Mouse (Mus musculus): ENCODE results near the gene Cacna1c. TPM values are rescaled to one million over a fixed set of nuclear protein-coding genes. Genes with fewer than 3 reads are reported as not detected.
A peak's percentile ranks its signal among the peaks of the same experiment; 100 is the strongest.

Cacna1c gene
- polyA plus RNA-seq, 1 experiment from 2014 or later: 9.8 TPM

DNA sequence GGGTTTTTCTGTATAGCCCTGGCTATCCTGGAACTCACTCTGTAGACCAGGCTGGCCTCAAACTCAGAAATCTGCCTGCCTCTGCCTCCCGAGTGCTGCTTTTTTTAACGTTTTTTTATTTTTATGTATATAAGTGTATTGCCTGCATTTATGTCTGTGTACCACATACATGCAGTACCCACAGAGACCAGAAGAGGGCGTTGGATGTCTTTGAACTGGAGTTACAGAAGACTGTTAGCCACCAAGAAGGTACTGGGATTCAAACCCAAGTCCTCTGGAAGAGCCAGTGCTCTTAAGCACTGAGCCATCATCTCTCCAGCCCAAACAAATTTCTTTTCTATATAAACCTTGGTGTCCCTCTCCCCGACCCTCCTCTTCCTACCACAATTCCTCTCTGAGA lies 77.8 kb downstream of the Cacna1c start:
- Histone ChIP-seq H3K4me1 (ENCODE audit: control insufficient read depth, insufficient read depth, low read length) (no peaks in the 10 kb centered on the region), H3K36me3 (ENCODE audit: control insufficient read depth, insufficient read depth, low read length) (no peaks in the 10 kb centered on the region), H3K4me2 (replicated peaks; ENCODE audit: low read depth, low read length) (no peak overlapping the region), H3K4me3 (ENCODE audit: low read depth, low read length) (no peak overlapping the region), H3K27ac (ENCODE audit: low read length) (no peak overlapping the region), H3K9me3 (ENCODE audit: control insufficient read depth, low read depth, low read length) (no peaks in the 10 kb centered on the region), H3K27me3 (ENCODE audit: control insufficient read depth, insufficient read depth, low read length) (no peaks in the 10 kb centered on the region), H3K9ac (replicated peaks; ENCODE audit: low read depth, low read length) (no peak overlapping the region)
- WGBS: 65% methylated on average over 4 of the region's 4 CpGs
- ATAC-seq (ENCODE audit: insufficient number of reproducible peaks, insufficient read depth, low FRiP score, low read depth): no peak

- Histone ChIP-seq H3K9ac (replicated peaks; ENCODE audit: low read depth, low read length) (no peak overlapping the region), H3K4me2 (replicated peaks; ENCODE audit: low read depth, low read length) (no peak overlapping the region), H3K36me3 (ENCODE audit: control insufficient read depth, insufficient read depth, low read length) (no peaks in the 10 kb centered on the region), H3K27me3 (ENCODE audit: control insufficient read depth, insufficient read depth, low read length) (no peaks in the 10 kb centered on the region), H3K4me1 (ENCODE audit: control insufficient read depth, insufficient read depth, low read length) (no peaks in the 10 kb centered on the region), H3K4me3 (ENCODE audit: low read depth, low read length) (no peak overlapping the region), H3K27ac (ENCODE audit: low read length) (no peak overlapping the region), H3K9me3 (ENCODE audit: control insufficient read depth, low read depth, low read length) (no peaks in the 10 kb centered on the region)
- ATAC-seq (ENCODE audit: insufficient number of reproducible peaks, insufficient read depth, low FRiP score, low read depth): no peak
- 88% methylated on average over 3 of the region's 3 CpGs for WGBS
These were observed 79.9 kb downstream of the Cacna1c start for GRCm38 (mm10) chr6:119116290-119116689.

- H3K4me1 ChIP-seq (ENCODE audit: control insufficient read depth, insufficient read depth, low read length): no peaks in the 10 kb centered on the region
- no peak for ATAC-seq (ENCODE audit: insufficient number of reproducible peaks, insufficient read depth, low FRiP score, low read depth)
- 80% methylated on average over 4 of the region's 4 CpGs for WGBS
- no peaks in the 10 kb centered on the region for H3K36me3 ChIP-seq (ENCODE audit: control insufficient read depth, insufficient read depth, low read length)
- H3K4me3 ChIP-seq (ENCODE audit: low read depth, low read length): no peak overlapping the region
- no peak overlapping the region for H3K9ac ChIP-seq (replicated peaks; ENCODE audit: low read depth, low read length)
- no peaks in the 10 kb centered on the region for H3K9me3 ChIP-seq (ENCODE audit: control insufficient read depth, low read depth, low read length)
- no peaks in the 10 kb centered on the region for H3K27me3 ChIP-seq (ENCODE audit: control insufficient read depth, insufficient read depth, low read length)
- no peak overlapping the region for H3K27ac ChIP-seq (ENCODE audit: low read length)
- H3K4me2 ChIP-seq (replicated peaks; ENCODE audit: low read depth, low read length): no peak overlapping the region
These were observed 82.9 kb downstream of the Cacna1c start for GRCm38 (mm10) chr6:119113362-119113761.

GRCm38 (mm10) chr6:119110369-119110768 lies 85.8 kb downstream of the Cacna1c start:
- Histone ChIP-seq H3K4me1 (ENCODE audit: control insufficient read depth, insufficient read depth, low read length) (no peaks in the 10 kb centered on the region), H3K9ac (replicated peaks; ENCODE audit: low read depth, low read length) (no peak overlapping the region), H3K36me3 (ENCODE audit: control insufficient read depth, insufficient read depth, low read length) (no peaks in the 10 kb centered on the region), H3K4me3 (ENCODE audit: low read depth, low read length) (no peak overlapping the region), H3K9me3 (ENCODE audit: control insufficient read depth, low read depth, low read length) (no peaks in the 10 kb centered on the region), H3K4me2 (replicated peaks; ENCODE audit: low read depth, low read length) (no peak overlapping the region), H3K27me3 (ENCODE audit: control insufficient read depth, insufficient read depth, low read length) (peaks cover 6% of the 10 kb centered on the region; the same call in 1 of the 2 replicates), H3K27ac (ENCODE audit: low read length) (no peak overlapping the region)
- ATAC-seq (ENCODE audit: insufficient number of reproducible peaks, insufficient read depth, low FRiP score, low read depth): no peak
- 71% methylated on average over 5 of the region's 5 CpGs for WGBS

DNA sequence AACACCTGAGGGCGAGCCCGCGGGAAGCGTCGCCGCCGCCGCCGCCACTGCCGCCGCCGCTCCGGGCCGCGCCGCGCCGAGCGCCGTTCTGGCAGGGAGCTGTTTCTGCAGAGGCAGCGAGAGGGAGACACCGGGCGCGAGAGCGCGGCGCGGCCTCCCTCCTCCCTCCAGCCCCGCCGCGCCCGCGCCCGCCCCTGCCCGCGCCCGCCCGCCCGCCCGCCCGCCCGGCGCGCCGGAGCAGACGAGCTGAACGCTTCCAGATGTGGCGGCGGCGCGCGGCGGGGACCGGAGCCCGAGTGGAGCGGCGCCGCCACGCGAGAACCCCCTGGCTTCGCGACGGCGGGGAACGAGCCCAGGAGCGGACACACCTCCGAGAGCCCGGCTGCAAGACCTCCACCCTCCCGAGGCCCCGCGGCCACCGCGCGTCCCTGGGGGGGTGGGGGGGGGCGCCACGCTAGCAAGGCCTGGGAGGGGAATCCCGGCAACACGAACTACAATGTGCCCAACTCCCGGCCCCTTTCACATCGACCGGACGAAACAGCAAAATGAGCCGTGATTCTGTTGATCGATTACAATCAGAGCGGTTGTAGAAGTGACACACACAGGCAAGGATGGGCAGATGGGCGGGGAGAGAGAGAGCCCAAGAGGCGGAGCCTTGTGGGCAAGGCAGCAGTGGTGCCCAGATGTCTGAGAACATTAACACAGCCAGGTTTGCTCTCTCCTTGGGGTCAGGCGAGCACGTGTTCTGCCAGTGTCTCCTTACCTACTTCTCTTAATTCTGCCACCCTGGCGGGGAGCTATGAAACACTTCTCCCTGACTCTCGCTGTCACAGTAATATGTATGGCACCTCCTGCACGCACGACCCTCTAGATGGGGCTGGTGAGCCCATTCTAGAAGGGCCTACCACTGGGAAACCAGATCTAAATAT lies 87.5 kb downstream of the Cacna1c start:
- H3K4me2 ChIP-seq (replicated peaks; ENCODE audit: low read depth, low read length): peak overlapping the region; percentile 98
- ATAC-seq (ENCODE audit: insufficient number of reproducible peaks, insufficient read depth, low FRiP score, low read depth): peak; percentile 64; the same call in 1 of the 2 replicates
- WGBS: under 1% methylated on average over 51 of the region's 93 CpGs
- H3K9ac ChIP-seq (replicated peaks; ENCODE audit: low read depth, low read length): peak overlapping the region; percentile 79
- peak overlapping the region; percentile 76 for H3K27ac ChIP-seq (ENCODE audit: low read length)
- H3K36me3 ChIP-seq (ENCODE audit: control insufficient read depth, insufficient read depth, low read length): no peaks in the 10 kb centered on the region
- no peaks in the 10 kb centered on the region for H3K9me3 ChIP-seq (ENCODE audit: control insufficient read depth, low read depth, low read length)
- H3K4me3 ChIP-seq (ENCODE audit: low read depth, low read length): peak overlapping the region; percentile 62
- peaks cover 6% of the 10 kb centered on the region; the same call in 1 of the 2 replicates for H3K27me3 ChIP-seq (ENCODE audit: control insufficient read depth, insufficient read depth, low read length)
- H3K4me1 ChIP-seq (ENCODE audit: control insufficient read depth, insufficient read depth, low read length): no peaks in the 10 kb centered on the region

GRCm38 (mm10) chr6:119107856-119108465 lies 88.3 kb downstream of the Cacna1c start:
- Histone ChIP-seq H3K36me3 (ENCODE audit: control insufficient read depth, insufficient read depth, low read length) (no peaks in the 10 kb centered on the region), H3K4me2 (replicated peaks; ENCODE audit: low read depth, low read length) (peak overlapping the region; percentile 98), H3K9me3 (ENCODE audit: control insufficient read depth, low read depth, low read length) (no peaks in the 10 kb centered on the region), H3K4me1 (ENCODE audit: control insufficient read depth, insufficient read depth, low read length) (no peaks in the 10 kb centered on the region), H3K27ac (ENCODE audit: low read length) (peak overlapping the region; percentile 76), H3K4me3 (ENCODE audit: low read depth, low read length) (peak overlapping the region; percentile 62), H3K27me3 (ENCODE audit: control insufficient read depth, insufficient read depth, low read length) (peaks cover 6% of the 10 kb centered on the region; the same call in 1 of the 2 replicates), H3K9ac (replicated peaks; ENCODE audit: low read depth, low read length) (peak overlapping the region; percentile 79)
- ATAC-seq (ENCODE audit: insufficient number of reproducible peaks, insufficient read depth, low FRiP score, low read depth): no peak
- WGBS: under 1% methylated on average over 58 of the region's 58 CpGs

GRCm38 (mm10) chr6:119107140-119107855 lies 88.9 kb downstream of the Cacna1c start:
- H3K36me3 ChIP-seq (ENCODE audit: control insufficient read depth, insufficient read depth, low read length): no peaks in the 10 kb centered on the region
- H3K4me1 ChIP-seq (ENCODE audit: control insufficient read depth, insufficient read depth, low read length): no peaks in the 10 kb centered on the region
- H3K27ac ChIP-seq (ENCODE audit: low read length): peak overlapping the region; percentile 76
- ATAC-seq (ENCODE audit: insufficient number of reproducible peaks, insufficient read depth, low FRiP score, low read depth): peak; percentile 19; the same call in 1 of the 2 replicates
- H3K9me3 ChIP-seq (ENCODE audit: control insufficient read depth, low read depth, low read length): no peaks in the 10 kb centered on the region
- H3K4me2 ChIP-seq (replicated peaks; ENCODE audit: low read depth, low read length): peak overlapping the region; percentile 98
- under 1% methylated on average over 67 of the region's 69 CpGs for WGBS
- H3K4me3 ChIP-seq (ENCODE audit: low read depth, low read length): peak overlapping the region; percentile 62
- H3K9ac ChIP-seq (replicated peaks; ENCODE audit: low read depth, low read length): peak overlapping the region; percentile 79
- H3K27me3 ChIP-seq (ENCODE audit: control insufficient read depth, insufficient read depth, low read length): peaks cover 6% of the 10 kb centered on the region; the same call in 1 of the 2 replicates

DNA sequence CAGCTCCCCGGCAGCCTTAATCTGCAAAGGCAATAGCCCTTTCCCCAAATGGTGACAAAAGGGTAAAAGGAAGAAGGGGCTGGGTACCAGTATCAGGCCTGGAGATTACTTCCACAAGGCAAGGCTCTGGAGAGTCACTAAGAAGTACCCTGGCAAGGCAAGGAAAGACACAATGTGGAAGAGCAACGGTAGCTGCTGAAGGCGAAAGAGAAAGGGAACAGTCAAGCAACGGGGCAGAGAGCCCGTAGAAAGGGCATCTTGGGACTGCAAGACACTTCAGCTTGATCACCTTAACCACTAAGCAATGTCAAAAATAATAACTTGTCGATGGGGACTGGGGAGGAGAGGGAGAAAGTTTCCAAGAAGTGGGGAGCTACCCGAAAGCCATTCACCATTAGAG lies 89.5 kb downstream of the Cacna1c start:
- no peaks in the 10 kb centered on the region for H3K4me1 ChIP-seq (ENCODE audit: control insufficient read depth, insufficient read depth, low read length)
- no peak overlapping the region for H3K27ac ChIP-seq (ENCODE audit: low read length)
- H3K36me3 ChIP-seq (ENCODE audit: control insufficient read depth, insufficient read depth, low read length): no peaks in the 10 kb centered on the region
- H3K9ac ChIP-seq (replicated peaks; ENCODE audit: low read depth, low read length): peak overlapping the region; percentile 79; the same call in 1 of the 2 replicates
- ATAC-seq (ENCODE audit: insufficient number of reproducible peaks, insufficient read depth, low FRiP score, low read depth): no peak
- H3K4me2 ChIP-seq (replicated peaks; ENCODE audit: low read depth, low read length): peak overlapping the region; percentile 98
- peaks cover 6% of the 10 kb centered on the region; the same call in 1 of the 2 replicates for H3K27me3 ChIP-seq (ENCODE audit: control insufficient read depth, insufficient read depth, low read length)
- peak overlapping the region; percentile 62 for H3K4me3 ChIP-seq (ENCODE audit: low read depth, low read length)
- WGBS: 19% methylated on average over 7 of the region's 7 CpGs
- H3K9me3 ChIP-seq (ENCODE audit: control insufficient read depth, low read depth, low read length): no peaks in the 10 kb centered on the region

All from stomach, embryonic 14.5 days (tissue).